Mouse (Mus musculus) frontal cortex, postnatal 25 days (tissue): ENCODE measurements around the gene Dnajb2.

Experiments used
- DNase-seq, 2 experiments: peaks; one replicate each; pipeline ENCODE4 v3.0.0; 2022; ENCODE audit warnings: low spot score in 2 of 2

Gene Dnajb2

DNA sequence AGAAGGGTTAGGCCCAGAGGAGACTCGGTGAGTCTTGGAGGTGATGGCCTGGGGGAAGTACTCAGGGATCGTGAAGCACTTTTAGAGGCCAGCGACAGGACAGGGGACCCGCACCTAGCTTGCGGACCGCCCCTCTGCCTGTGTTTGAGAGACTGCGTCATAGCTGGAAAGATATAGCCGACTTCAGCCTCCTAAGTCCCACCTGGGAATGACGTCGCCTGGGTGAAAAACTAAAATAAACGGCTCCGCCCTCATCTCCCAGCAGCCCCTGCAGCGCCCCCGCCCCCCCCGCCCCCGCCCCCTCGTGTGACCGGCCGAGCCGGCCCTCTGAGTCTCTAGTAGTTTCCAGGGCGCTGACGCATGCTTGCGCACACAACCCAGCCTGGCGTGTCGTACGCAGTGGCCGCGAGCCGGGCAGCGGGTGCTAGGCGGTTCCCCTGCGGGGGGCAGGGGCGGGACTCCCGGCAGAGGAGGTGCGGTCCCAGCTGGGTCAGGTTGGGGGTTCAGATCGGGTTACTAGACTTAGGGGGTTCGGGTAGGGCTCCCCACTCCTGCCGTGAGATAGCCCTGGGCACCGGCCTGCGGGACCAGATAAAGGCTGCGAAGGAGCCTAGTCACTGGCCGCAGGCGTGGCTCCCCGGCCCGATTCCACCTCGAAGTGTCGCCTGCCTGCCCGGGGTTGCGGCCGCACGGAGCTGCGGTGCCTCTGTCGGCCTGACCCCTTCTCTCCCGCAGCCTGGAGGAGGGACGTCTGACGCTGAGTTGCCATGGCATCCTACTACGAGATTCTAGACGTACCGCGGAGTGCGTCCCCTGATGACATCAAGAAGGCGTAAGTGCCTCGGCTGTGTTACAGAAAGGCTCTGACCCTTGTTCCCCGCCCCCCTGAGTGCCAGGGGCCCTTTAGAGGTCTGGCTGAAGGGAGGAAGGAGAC, at the start of gene Dnajb2:
Dnajb2 (plus strand) TSS at position 290 of the 934 bp plus-strand sequence.
- peak; percentile 59 to 64 for DNase-seq

DNA sequence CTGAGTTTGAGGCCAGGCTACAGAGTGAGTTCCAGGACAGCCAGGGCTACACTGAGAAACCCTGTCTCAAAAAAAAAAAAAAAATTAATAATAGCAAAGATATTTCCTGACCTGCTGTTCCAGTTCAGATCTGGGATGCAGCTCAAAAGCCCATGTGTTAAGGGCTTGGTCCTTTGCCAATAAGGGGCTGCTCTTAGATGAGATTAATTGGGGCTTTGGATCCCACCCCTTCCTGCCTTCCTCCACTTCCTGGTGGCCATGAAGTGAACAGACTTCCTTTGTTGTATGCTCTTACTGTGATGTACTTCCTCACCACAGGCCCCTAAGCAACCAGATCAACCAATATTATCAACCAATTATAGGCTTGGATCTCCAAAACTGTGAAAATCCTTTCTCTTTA, 49.1 kb upstream of the Dnajb2 start:
- DNase-seq: no peak

DNA sequence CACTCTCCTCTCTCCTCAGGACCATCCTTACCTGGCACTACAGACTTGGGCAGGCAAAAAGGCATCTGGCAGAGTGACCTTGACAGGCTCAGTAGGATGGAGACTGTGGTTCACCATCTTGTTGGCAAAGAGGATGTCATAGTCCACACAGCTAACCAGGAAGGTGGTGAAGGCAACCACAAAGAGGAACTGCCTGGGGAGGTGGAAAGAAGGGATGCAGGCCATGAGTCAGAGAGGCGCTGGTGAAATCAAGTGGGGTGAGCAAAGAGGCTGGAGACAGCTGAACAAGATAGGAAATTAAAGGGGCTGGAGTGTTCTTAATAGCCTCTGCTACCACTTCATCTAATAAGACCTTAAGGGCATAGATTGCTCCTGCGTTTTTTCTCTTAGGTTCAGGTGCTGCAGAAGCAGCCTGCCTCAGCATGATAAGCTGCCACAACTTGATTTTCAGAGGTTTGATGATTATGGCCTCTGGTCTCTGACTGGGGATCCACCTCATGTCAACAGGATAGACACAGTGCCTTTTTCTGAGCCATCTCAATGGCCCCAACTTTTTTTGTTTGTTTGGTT, 48.2 kb upstream of the Dnajb2 start:
- no peak for DNase-seq

DNA sequence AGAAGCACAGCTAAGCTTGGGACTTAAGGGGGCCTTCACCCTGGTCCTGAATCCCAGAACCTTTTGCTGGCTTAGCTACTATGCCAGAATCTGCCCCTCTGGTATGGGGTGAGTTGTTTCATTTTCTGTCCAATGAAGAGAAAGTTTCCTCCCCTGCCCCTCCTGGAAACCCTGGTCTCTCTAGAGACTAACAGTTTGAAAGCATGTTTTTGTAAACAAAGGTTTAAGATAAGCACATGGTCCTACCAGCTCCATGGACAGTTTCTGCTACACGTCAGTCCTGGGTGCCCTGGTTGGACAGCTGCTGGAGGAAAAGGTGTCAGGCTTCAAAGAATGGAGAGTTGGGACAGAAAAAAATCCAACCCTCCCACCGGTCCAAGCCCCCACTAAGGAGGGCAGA, 45.6 kb upstream of the Dnajb2 start:
- no peak for DNase-seq

DNA sequence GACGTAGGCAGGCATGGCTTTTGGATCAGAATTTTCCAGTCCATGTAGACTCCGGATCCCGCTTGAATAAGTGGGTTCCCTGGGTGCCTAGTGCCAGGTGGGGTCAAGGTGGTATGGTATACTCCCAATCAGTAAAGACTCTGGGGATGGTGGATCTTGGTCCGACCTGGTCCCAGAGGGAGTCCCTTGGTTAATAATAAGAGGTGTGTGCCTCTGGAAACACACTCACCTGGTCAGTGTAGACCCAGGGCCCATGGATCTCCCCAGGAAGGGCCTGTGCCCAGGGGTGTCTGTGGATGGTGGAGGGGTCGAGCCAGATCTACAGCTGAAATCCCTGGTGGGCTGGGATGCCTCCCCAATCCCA, 45.0 kb upstream of the Dnajb2 start:
- no peak for DNase-seq

DNA sequence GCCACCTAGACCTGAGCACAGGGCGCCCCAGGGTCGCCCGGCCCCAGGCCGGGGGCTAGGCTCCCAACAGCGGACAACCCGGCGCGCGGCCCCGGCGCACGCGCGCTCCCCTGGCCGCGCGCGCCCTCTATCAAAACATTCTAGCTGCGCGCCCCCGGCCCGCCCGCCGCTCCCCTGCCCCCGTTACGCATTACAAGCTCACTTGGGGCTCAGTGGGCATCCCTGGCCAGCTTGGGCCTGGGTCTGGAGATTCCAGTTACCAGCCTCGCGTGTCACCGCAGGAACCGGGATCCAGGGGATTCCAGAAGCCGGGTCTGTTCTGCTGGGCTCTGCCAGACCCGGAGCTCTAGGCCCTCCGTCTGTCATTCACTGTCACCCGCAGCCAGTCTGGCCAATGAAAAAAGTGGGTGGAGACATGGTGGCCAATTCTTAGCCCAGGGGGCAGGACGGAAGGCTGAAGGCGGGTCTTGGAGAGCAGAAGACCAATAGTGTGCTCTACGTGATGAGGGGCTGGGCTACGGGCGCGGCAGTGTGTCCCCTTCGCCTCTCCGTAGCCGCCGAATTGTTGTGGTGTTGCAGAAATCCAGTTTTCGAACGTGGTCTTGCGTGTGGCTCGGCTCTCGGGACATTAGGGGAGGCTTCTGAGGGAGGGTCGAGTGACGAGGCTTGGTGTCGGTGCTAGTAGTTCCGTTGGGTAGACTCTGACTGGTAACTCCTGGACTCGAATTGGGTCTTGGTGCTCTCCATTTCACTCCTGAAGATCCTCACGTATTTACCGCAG, 44.4 kb upstream of the Dnajb2 start, which contains the start of the genes Ankzf1 and Atg9a:
Ankzf1 (plus strand) TSS at position 530 of the 781 bp plus-strand sequence.
Atg9a (minus strand) TSS at position 575 of the 781 bp plus-strand sequence.
- peak; percentile 82 to 92 for DNase-seq

DNA sequence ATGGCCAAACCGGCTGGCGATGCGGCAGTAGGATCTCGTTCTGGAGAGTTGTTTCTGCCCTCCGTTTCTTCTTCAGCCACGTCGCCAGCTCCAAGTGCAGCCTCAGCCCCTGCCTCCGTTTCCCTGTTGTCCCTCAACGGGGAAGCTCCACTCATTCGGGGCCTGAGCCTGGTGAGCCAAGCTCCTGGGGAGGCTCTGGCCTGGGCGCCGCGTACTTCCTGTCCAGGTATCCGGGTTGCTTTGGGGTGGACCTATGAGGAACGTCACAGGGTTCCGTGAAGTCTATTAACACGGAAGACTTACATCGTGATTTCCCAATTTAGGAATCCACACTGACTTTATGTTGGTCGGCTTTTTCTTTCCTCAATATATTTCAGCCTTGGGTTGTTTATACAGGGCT, 43.8 kb upstream of the Dnajb2 start:
- DNase-seq: no peak

DNA sequence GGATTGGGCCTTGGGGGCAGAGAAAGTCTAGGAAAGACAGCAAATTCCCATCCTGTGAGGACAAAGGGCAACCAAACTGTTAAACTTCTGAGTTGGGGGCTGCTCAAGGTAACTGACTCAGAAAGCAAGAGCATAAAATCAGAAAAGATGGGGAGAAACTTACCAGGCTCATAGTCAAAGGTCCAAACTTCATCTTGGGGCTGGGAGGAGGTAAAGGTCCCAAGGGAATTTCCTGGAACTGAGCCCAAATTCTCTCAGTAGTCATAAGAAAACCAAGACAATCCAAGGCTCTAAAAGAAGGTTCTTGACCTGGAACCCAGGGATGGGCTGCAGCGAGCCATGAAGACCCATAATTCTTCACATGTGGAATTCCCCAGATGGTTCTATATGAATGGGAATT, 35.0 kb upstream of the Dnajb2 start:
- no peak for DNase-seq

DNA sequence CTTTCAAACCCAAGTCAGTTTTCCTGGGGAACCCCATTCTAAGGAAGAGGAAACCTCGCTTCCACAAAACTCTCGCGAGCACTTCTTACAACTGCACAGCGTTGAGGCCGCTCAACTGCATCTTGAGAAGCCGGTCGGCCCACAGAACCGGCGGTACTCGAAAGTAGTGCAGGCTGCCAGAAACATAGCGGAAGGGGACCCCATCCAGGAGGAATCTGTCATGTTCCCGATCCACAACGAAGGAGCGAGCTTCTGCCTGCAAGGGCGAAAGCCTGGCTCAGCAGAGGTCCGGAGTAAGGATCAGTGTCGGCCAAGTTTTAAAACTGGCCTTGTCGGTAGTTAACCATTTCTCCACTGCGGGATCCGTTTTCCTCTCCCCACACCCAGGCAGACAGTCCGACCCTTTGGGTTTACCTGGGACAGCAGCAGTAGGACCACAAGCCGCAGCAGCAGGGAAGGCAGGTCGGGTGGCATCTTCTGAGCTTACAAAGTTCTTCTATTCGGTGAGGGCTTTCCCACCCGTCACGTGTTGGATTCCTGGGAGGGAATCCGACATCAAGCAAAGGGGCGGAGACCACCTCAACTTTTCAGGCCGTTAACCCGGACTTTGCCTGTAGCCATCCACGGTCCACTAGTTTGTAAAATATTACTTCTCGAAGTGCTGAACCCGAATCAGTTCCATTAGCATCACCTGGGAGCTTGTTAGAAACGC, 27.1 kb upstream of the Dnajb2 start:
- DNase-seq: no peak

DNA sequence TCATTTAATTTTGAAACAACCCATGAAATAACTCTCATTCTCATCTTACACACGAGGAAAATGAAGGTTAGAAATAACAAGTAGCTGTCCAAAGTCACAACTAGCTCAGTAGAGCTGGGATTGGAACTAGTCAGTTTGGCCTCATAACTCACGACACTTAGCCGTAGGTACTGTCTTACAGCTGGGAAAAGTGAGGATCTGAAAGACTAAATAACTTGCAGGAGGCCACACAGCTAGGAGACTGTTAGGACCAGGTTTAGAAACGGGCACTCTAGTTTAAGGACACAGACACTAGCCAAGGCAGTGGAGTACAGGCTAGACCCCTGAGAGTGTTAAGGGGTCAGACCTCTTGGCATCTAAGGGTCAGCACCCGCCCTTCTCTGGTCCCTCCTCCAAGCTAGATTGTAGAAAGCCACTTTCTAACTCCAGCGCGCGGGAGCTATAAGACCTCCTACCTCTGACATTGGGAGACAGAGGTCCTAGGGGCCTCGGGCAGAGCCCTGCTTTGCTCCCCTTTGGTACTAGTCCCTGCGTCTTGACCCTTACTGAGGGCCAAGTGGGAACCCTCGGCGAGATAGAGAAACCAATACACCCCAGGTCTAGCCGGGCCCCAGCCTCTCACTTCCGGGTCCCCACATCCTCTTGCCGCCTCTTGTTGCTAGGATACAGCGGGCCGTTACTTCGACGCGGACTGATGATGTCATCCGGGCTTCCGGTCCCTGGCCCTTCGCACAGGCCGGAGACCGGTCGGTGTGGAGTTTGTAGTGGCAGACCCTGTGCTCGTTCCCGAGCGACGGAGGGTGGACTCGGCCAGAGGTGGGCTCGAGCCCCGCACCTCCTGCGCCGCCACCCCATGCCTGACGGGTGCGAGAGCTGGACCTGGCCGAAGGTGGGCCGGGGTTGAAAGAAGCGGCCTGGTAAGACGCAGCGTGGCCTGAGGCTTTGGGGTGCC, 25.8 kb upstream of the Dnajb2 start, which contains the start of the genes Glb1l and Stk16:
Glb1l (minus strand) TSS at position 678 of the 952 bp plus-strand sequence.
Stk16 (plus strand) TSS at position 703 of the 952 bp plus-strand sequence.
- peak; percentile 94 to 96 for DNase-seq

DNA sequence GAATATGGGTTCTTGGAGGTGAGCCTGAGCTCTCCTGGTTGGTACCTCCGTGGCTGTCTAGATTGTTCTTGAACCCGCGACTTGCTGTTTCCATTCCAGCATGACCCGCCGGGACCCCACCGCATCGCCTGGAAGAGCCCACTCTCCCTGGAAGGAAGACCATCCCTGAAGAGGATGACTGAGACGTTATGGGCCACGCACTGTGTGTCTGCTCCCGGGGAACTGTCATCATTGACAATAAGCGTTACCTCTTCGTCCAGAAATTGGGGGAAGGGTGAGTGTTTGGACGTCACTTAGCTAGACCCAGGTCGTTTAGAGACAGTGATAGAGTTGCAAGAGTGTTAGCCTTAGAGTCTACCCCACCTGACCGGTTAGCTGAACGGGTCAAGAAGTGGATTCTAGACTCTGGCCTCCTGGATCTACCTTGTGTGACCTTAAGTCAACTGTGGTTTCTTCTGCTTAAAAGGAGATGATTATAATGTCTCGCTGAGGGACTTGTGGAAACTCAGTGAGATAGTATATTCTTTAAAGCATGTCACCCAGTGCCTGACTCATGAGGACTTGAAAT, 25.0 kb upstream of the Dnajb2 start:
- DNase-seq: no peak

DNA sequence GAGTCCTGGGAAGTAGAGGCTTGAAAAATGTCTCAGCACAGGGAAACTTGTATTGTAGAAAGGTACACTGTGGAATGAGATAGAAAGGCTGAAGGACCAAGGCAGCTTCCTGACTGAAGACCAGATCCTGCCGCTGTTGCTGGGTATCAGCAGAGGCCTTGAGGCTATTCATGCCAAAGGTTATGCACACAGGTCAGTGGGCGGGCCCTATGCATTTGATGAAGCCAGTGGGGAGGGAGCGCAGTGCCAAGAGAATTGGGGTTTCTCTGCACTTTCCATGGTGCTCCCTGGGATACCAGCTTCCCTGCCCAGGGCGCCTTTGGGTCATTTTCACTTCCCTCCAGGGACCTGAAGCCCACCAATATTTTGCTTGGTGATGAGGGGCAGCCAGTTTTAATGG, 23.7 kb upstream of the Dnajb2 start:
- no peak for DNase-seq

DNA sequence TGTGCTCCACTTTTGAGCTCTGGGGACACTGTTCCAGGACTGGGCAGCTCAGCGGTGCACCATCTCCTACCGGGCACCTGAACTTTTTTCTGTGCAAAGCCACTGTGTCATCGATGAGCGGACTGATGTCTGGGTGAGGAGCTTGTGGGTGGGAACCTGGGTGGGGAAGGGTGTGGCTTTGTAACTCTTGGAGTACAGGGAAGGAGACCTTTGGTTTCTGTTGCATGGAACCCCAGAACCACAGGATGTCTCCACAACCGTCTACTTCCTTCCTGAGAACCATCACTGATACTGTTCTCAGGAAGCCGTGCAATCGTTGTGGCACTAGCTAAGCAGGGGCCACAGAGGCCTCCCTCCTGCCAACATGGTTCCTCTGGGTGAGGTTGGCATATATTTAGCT, 23.1 kb upstream of the Dnajb2 start:
- DNase-seq: no peak

DNA sequence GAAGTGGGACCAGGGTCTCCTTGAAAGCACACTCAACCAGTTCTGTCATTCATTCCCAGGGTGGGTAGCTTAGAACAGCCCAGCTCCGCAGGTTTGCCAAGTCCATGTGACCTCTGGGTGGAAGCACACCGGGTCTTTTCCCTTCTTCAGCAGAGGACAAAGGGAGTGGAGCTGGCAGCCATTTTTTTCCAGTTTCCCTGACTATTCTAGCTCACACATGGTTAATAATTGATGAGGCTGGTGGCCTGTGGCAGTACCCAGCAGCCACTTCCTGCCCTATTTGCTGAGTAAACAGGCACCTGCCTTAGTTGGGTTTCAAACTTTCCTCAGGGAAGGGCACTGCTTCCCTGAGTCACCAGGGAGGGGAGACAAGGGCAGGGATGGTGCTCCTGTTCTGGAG, 21.8 kb upstream of the Dnajb2 start:
- DNase-seq: no peak

DNA sequence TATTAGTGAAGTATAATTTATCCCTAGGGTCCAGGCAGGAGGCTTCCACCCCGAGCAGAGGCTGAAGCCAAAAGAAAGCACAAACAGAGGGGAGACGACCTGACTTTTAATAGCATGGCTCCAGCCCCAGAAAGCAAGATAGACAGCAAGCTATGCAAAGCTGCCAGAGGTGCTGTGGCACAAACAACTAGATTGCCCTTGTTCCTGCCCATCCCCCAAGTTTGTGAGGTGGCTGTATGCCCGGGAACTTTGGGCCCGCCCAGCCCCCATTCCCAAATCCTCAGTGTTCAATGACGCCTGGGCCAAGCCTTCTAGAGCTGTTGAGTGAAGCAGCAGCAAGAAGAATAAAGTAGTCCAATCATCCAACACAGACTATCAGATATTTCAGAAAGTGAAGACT, 21.3 kb upstream of the Dnajb2 start:
- DNase-seq: peak in 1 of 2 experiments; percentile 56

DNA sequence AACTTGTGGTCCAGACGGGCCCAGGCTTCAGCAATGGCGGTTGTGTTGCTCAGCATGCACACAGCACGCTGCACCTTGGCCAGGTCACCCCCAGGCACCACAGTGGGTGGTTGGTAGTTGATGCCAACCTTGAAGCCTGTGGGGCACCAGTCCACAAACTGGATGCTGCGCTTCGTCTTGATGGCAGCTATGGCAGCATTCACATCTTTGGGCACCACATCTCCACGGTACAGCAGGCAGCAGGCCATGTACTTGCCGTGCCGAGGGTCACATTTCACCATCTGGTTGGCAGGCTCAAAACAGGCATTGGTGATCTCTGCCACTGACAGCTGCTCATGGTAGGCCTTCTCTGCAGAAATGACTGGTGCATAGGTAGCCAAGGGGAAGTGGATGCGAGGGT, 20.4 kb upstream of the Dnajb2 start:
- DNase-seq: no peak

DNA sequence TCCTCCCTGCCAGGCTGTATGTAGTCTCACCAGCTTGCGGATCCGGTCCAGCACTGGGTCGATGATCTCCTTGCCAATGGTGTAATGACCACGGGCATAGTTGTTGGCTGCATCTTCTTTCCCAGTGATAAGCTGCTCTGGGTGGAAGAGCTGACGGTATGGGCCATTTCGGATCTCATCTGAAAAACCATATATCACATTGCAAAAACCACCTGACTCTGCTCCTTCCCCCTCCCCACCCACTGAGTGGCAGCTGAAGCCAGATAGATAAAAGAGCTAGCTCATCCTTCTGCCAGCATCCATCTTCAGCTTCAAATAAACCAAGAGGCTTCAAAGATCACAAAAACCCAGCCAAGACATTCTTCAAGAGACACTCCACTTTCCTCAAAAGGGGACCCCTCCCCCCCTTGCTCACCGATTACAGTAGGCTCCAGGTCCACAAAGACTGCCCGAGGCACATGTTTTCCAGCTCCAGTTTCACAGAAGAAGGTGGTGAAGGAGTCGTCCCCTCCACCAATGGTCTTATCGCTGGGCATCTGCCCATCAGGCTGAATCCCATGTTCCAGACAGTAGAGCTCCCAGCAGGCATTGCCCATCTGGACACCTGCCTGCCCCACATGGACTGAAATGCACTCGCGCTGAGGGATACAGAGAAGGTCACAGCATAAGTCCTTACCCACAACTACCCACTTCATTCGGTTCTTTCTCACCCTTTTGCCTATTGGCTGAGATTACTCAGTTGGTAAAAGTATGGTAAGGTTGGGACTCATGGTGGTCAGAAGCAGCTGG, 19.2 kb upstream of the Dnajb2 start:
- DNase-seq: no peak

DNA sequence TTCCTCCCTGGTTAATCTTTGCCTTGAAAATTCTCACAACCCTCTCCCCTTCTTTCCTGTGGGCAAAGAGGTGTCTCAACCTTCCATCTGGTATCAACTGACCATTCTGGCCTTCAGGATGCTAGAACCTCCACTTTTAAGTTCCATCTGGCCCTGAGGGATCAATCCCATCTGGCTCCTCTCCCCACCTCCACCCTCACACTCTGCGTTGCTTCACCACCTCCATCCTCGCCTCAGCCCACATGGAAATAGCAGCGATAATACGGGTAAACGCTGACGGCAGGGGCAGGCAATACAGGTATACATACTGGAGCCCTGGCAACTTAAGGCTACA, 18.3 kb upstream of the Dnajb2 start:
- DNase-seq: no peak

DNA sequence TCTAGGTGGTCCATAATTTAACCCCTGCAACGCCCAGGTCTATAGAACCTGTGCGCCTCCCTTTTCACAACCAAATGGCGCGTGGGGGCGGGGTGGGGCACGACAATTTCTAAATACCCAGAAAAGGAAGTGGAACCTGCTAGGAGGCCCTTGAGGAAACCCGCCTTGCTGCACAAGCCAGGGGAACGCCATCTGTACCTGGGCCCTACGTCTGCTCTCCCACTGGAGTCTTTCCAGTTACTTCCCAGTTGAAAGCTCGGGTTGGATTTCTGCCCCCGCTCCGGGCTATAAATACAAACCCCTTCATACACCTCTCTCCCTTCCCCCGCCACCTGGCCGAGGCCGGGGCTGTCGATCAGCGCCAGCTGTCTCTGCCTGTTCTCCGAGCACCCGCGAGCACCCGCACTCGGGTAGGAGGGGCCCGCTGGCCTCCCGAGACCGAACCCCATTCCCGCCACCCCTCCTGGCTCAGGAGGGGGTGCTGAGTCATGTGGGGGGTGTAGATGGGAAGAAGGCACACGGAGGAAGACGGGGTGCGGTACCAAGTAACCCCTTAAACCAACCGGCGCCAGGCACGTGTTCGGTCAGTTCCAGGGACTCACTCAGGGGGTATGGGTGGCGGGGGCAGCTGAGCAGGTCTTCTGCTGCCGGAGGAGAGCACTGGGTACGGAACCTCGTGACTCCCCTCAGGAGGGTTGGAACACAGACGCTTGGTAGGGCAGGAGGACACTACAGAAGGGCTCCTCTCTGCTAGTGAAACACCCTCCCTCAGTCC, 17.8 kb upstream of the Dnajb2 start:
- no peak for DNase-seq
